Mouse (Mus musculus) lung, adult 2 months (tissue): ENCODE measurements around the gene Farp1.

ENCODE experiments used
- CTCF ChIP-seq: fragments of 200-500 bp; IDR thresholded peaks from 2 replicates; pipeline ENCODE4 v1.5.1; 2011; ENCODE audit warnings: mild to moderate bottlenecking, low read length, control low read depth; ENCODE audit not compliant: insufficient read depth
- POLR2A ChIP-seq: fragments of 200-500 bp; IDR thresholded peaks from 2 replicates; pipeline ENCODE4 v1.6.1; 2011; ENCODE audit warnings: low read depth, mild to moderate bottlenecking, control low read depth, low read length, borderline replicate concordance; ENCODE audit errors: extremely low read depth

GRCm38 (mm10) chr14:121155173-121155572 is 120.2 kb downstream of the Farp1 start:
- TF ChIP-seq POLR2A (no peak), CTCF (no peak)
